Mouse (Mus musculus): Measurements from ENCODE around the gene 2900026A02Rik. TPM values are rescaled to one million over a fixed set of nuclear protein-coding genes. Genes with fewer than 3 reads are reported as not detected.

2900026A02Rik gene
- polyA plus RNA-seq, 1 experiment from 2014 or later: 2.7 TPM

- Histone ChIP-seq H3K4me3 (ENCODE audit: low read depth, low read length) (no peak overlapping the region), H3K27me3 (ENCODE audit: insufficient read depth, low read length) (0 out of 2 replicates have a peak, but pooled peaks cover 1% of the 10 kb centered on the region), H3K36me3 (replicated peaks; ENCODE audit: insufficient read depth, low read length) (no peaks in the 10 kb centered on the region), H3K27ac (ENCODE audit: low read depth) (peak overlapping the region; percentile 87), H3K9ac (replicated peaks) (no peak overlapping the region), H3K4me2 (ENCODE audit: low read depth, low read length) (no peak overlapping the region), H3K9me3 (ENCODE audit: low read length) (no peaks in the 10 kb centered on the region), H3K4me1 (ENCODE audit: insufficient read depth) (peaks cover 25% of the 10 kb centered on the region)
- TF ChIP-seq CTCF (IDR thresholded peaks at IDR 0.05; ENCODE audit: low read depth) (no peak), EP300 (IDR thresholded peaks at IDR 0.05; ENCODE audit: low read depth) (no peak)
- ATAC-seq: peak; percentile 37
- 35% methylated on average over 13 of the region's 13 CpGs for WGBS (ENCODE audit: insufficient replicate concordance)
- DNase-seq: no peak
Measured at GRCm38 (mm10) chr5:113132635-113133041, 88.4 kb downstream of the 2900026A02Rik start.

GRCm38 (mm10) chr5:113128426-113128825, 92.6 kb downstream of the 2900026A02Rik start:
- H3K4me2 ChIP-seq (ENCODE audit: low read depth, low read length): no peak overlapping the region
- peaks cover 7% of the 10 kb centered on the region for H3K4me1 ChIP-seq (ENCODE audit: insufficient read depth)
- no peak overlapping the region for H3K27ac ChIP-seq (ENCODE audit: low read depth)
- H3K27me3 ChIP-seq (ENCODE audit: insufficient read depth, low read length): no peaks in the 10 kb centered on the region
- H3K36me3 ChIP-seq (replicated peaks; ENCODE audit: insufficient read depth, low read length): no peaks in the 10 kb centered on the region
- no peak overlapping the region for H3K4me3 ChIP-seq (ENCODE audit: low read depth, low read length)
- H3K9ac ChIP-seq (replicated peaks): no peak overlapping the region
- ATAC-seq: no peak
- no peak for TF ChIP-seq CTCF (IDR thresholded peaks at IDR 0.05; ENCODE audit: low read depth)
- TF ChIP-seq EP300 (IDR thresholded peaks at IDR 0.05; ENCODE audit: low read depth): no peak
- DNase-seq: no peak
- WGBS (ENCODE audit: insufficient replicate concordance): 70% methylated on average over 4 of the region's 4 CpGs
- no peaks in the 10 kb centered on the region for H3K9me3 ChIP-seq (ENCODE audit: low read length)

- no peaks in the 10 kb centered on the region for H3K27me3 ChIP-seq (ENCODE audit: insufficient read depth, low read length)
- WGBS (ENCODE audit: insufficient replicate concordance): 88% methylated on average over 12 of the region's 12 CpGs
- H3K4me1 ChIP-seq (ENCODE audit: insufficient read depth): peaks cover 8% of the 10 kb centered on the region
- H3K27ac ChIP-seq (ENCODE audit: low read depth): no peak overlapping the region
- TF ChIP-seq EP300 (IDR thresholded peaks at IDR 0.05; ENCODE audit: low read depth): no peak
- TF ChIP-seq CTCF (IDR thresholded peaks at IDR 0.05; ENCODE audit: low read depth): no peak
- H3K9me3 ChIP-seq (ENCODE audit: low read length): no peaks in the 10 kb centered on the region
- DNase-seq: no peak
- ATAC-seq: no peak
- H3K9ac ChIP-seq (replicated peaks): no peak overlapping the region
- H3K4me2 ChIP-seq (ENCODE audit: low read depth, low read length): no peak overlapping the region
- H3K36me3 ChIP-seq (replicated peaks; ENCODE audit: insufficient read depth, low read length): no peaks in the 10 kb centered on the region
- H3K4me3 ChIP-seq (ENCODE audit: low read depth, low read length): no peak overlapping the region
Measured at GRCm38 (mm10) chr5:113126476-113126875, 94.6 kb downstream of the 2900026A02Rik start.

- Histone ChIP-seq H3K9ac (replicated peaks) (no peak overlapping the region), H3K4me2 (ENCODE audit: low read depth, low read length) (no peak overlapping the region), H3K27ac (ENCODE audit: low read depth) (no peak overlapping the region), H3K27me3 (ENCODE audit: insufficient read depth, low read length) (no peaks in the 10 kb centered on the region), H3K4me3 (ENCODE audit: low read depth, low read length) (no peak overlapping the region), H3K9me3 (ENCODE audit: low read length) (no peaks in the 10 kb centered on the region), H3K4me1 (ENCODE audit: insufficient read depth) (peaks cover 29% of the 10 kb centered on the region), H3K36me3 (replicated peaks; ENCODE audit: insufficient read depth, low read length) (no peaks in the 10 kb centered on the region)
- TF ChIP-seq CTCF (IDR thresholded peaks at IDR 0.05; ENCODE audit: low read depth): no peak
- no peak for TF ChIP-seq EP300 (IDR thresholded peaks at IDR 0.05; ENCODE audit: low read depth)
- WGBS (ENCODE audit: insufficient replicate concordance): 76% methylated on average over 10 of the region's 10 CpGs
- DNase-seq (no peak), ATAC-seq (no peak)
Measured at GRCm38 (mm10) chr5:113123693-113124092, 97.3 kb downstream of the 2900026A02Rik start.

GRCm38 (mm10) chr5:113122326-113123054, 98.5 kb downstream of the 2900026A02Rik start:
- H3K9me3 ChIP-seq (ENCODE audit: low read length): no peaks in the 10 kb centered on the region
- 37% methylated on average over 12 of the region's 12 CpGs for WGBS (ENCODE audit: insufficient replicate concordance)
- TF ChIP-seq EP300 (IDR thresholded peaks at IDR 0.05; ENCODE audit: low read depth): no peak
- no peak for TF ChIP-seq CTCF (IDR thresholded peaks at IDR 0.05; ENCODE audit: low read depth)
- no peak overlapping the region for H3K4me2 ChIP-seq (ENCODE audit: low read depth, low read length)
- 0 out of 2 replicates have a peak overlapping the region, but pooled peaks have one; percentile 24 for H3K27ac ChIP-seq (ENCODE audit: low read depth)
- no peaks in the 10 kb centered on the region for H3K27me3 ChIP-seq (ENCODE audit: insufficient read depth, low read length)
- H3K9ac ChIP-seq (replicated peaks): no peak overlapping the region; the same call in 1 of the 2 replicates
- ATAC-seq (peak; percentile 86), DNase-seq (peak; percentile 59)
- H3K36me3 ChIP-seq (replicated peaks; ENCODE audit: insufficient read depth, low read length): no peaks in the 10 kb centered on the region
- no peak overlapping the region for H3K4me3 ChIP-seq (ENCODE audit: low read depth, low read length)
- peaks cover 34% of the 10 kb centered on the region for H3K4me1 ChIP-seq (ENCODE audit: insufficient read depth)

- no peak overlapping the region for H3K4me2 ChIP-seq (ENCODE audit: low read depth, low read length)
- DNase-seq (no peak), ATAC-seq (no peak)
- H3K36me3 ChIP-seq (replicated peaks; ENCODE audit: insufficient read depth, low read length): no peaks in the 10 kb centered on the region
- H3K27ac ChIP-seq (ENCODE audit: low read depth): no peak overlapping the region
- peaks cover 34% of the 10 kb centered on the region for H3K4me1 ChIP-seq (ENCODE audit: insufficient read depth)
- TF ChIP-seq CTCF (IDR thresholded peaks at IDR 0.05; ENCODE audit: low read depth): no peak
- TF ChIP-seq EP300 (IDR thresholded peaks at IDR 0.05; ENCODE audit: low read depth): no peak
- H3K9me3 ChIP-seq (ENCODE audit: low read length): no peaks in the 10 kb centered on the region
- H3K4me3 ChIP-seq (ENCODE audit: low read depth, low read length): no peak overlapping the region
- H3K27me3 ChIP-seq (ENCODE audit: insufficient read depth, low read length): no peaks in the 10 kb centered on the region
- 64% methylated on average over 6 of the region's 6 CpGs for WGBS (ENCODE audit: insufficient replicate concordance)
- no peak overlapping the region for H3K9ac ChIP-seq (replicated peaks)
Measured at GRCm38 (mm10) chr5:113121591-113121875, 99.5 kb downstream of the 2900026A02Rik start.
